10 mouse cellular contexts compared by ENCODE assay signal in genomic region chr17:86618431-86618861, GRCm38 (mm10).
DNase-seq lines count a peak whose midpoint lies in the region; ATAC-seq lines count a peak whose summit lies in the region.
"Had no signal": no experiment of that assay in that cellular context is flagged by ENCODE, and none has a peak within 500 bp of the region (broad histone marks: within the 10 kb centered on the region; RNA-seq: fewer than 3 reads in every experiment).

No protein-coding gene starts in this region.

- peak overlapping the region; percentile 11; the same call in 1 of the 2 replicates for H3K27ac ChIP-seq in limb, embryonic 13.5 days
- H3K27ac ChIP-seq: macrophage had no signal

- DNase-seq in layer of hippocampus, postnatal 10 days (ENCODE audit: low spot score in 2 of 2), result peak; percentile 12 to 30
- DNase-seq in layer of hippocampus, postnatal 25 days (ENCODE audit: extremely low spot score in 1 of 2, low spot score in 1 of 2), result no peak
- DNase-seq in embryo, embryonic 10.5 days (ENCODE audit: low spot score), result peak; percentile 31
- DNase-seq in heart, postnatal 25 days (ENCODE audit: low spot score), result peak; percentile 26
- DNase-seq in c-Kit-positive CD71-positive TER-119-positive erythroid progenitor cells, embryonic 14.5 days (ENCODE audit: low spot score), result no peak
- no peak for DNase-seq in cerebellum, adult 9-10 months

- H3K4me3 ChIP-seq in limb, embryonic 13.5 days, result no peak overlapping the region

- H3K9ac ChIP-seq in limb, embryonic 13.5 days, result no peak overlapping the region

- peaks cover 9% of the 10 kb centered on the region for H3K36me3 ChIP-seq in limb, embryonic 13.5 days

- H3K27me3 ChIP-seq in limb, embryonic 13.5 days, result no peaks in the 10 kb centered on the region

- ATAC-seq in limb, embryonic 13.5 days (ENCODE audit: low FRiP score, low read depth), result no peak
- no peak for ATAC-seq in monocyte, adult 5-6 weeks (replicated peaks; ENCODE audit: insufficient number of reproducible peaks, low FRiP score, low TSS enrichment, poor library complexity, severe bottlenecking)
- ATAC-seq: inflammation-experienced regulatory T-cells, adult 6 months had no signal

- H3K4me1 ChIP-seq in limb, embryonic 13.5 days, result peaks cover 9% of the 10 kb centered on the region

- no peak overlapping the region for H3K4me2 ChIP-seq in limb, embryonic 13.5 days (replicated peaks)

- WGBS in limb, embryonic 13.5 days, result 69% methylated on average over 4 of the region's 4 CpGs

- intact Hi-C loops in heart, postnatal 25 days (cut with DNase I), result no loop called here

- H3K9me3 ChIP-seq in limb, embryonic 13.5 days, result no peaks in the 10 kb centered on the region

Comparison
In these comparisons a context has a peak if more than half of its experiments do, and no peak if none do; other contexts are left out.
1. DNase-seq: peak in layer of hippocampus, postnatal 10 days (2 of 2), embryo, embryonic 10.5 days (single experiment) and heart, postnatal 25 days (single experiment); none in layer of hippocampus, postnatal 25 days (0 of 2), c-Kit-positive CD71-positive TER-119-positive erythroid progenitor cells, embryonic 14.5 days (single experiment) and cerebellum, adult 9-10 months (single experiment).